Mouse (Mus musculus) limb, embryonic 14.5 days (tissue): ENCODE measurements around the gene Flcn. TPM values are rescaled to one million over a fixed set of nuclear protein-coding genes. Genes with fewer than 3 reads are reported as not detected.

Experiments used
- ATAC-seq: fragments of 200-750 bp; cut with Nextera tagmentation; 2 replicates; pipeline ENCODE4 v1.8.0; 2017; ENCODE audit warnings: low read depth, moderate number of reproducible peaks, moderate TSS enrichment; ENCODE audit not compliant: low FRiP score
- DNase-seq: peaks from one replicate; pipeline ENCODE4 v3.0.0-alpha.2; 2015; ENCODE audit warnings: low spot score
- H3K27ac ChIP-seq: fragments of 300-500 bp; sonication (generic); replicated peaks from 2 replicates; pipeline ENCODE4 v1.5.1; 2014; ENCODE audit warnings: low read depth, mild to moderate bottlenecking, low read length, moderate library complexity, mixed read lengths
- H3K27me3 ChIP-seq: fragments of 300-500 bp; sonication (generic); 2 replicates; pipeline ENCODE4 v1.6.1; 2014; ENCODE audit warnings: low read length, mixed read lengths; ENCODE audit not compliant: control insufficient read depth, insufficient read depth
- H3K36me3 ChIP-seq: fragments of 300-500 bp; sonication (generic); 2 replicates; pipeline ENCODE4 v1.6.1; 2014; ENCODE audit warnings: mild to moderate bottlenecking, low read length, moderate library complexity, mixed read lengths; ENCODE audit not compliant: control insufficient read depth, insufficient read depth
- H3K4me1 ChIP-seq: fragments of 300-500 bp; sonication (generic); 2 replicates; pipeline ENCODE4 v1.6.1; 2014; ENCODE audit warnings: antibody characterized with exemption, low read length, mixed read lengths; ENCODE audit not compliant: control insufficient read depth, insufficient read depth
- H3K4me2 ChIP-seq: fragments of 300-500 bp; sonication (generic); replicated peaks from 2 replicates; pipeline ENCODE4 v1.6.1; 2014; ENCODE audit warnings: low read depth, mild to moderate bottlenecking, low read length, moderate library complexity; ENCODE audit not compliant: severe bottlenecking
- H3K4me3 ChIP-seq: fragments of 300-500 bp; sonication (generic); replicated peaks from 2 replicates; pipeline ENCODE4 v1.5.1; 2014; ENCODE audit warnings: low read length
- H3K9ac ChIP-seq: fragments of 300-500 bp; sonication (generic); 2 replicates; pipeline ENCODE4 v1.6.1; 2014; ENCODE audit warnings: mild to moderate bottlenecking, low read depth, low read length, moderate library complexity; ENCODE audit not compliant: severe bottlenecking
- H3K9me3 ChIP-seq: fragments of 300-500 bp; sonication (generic); 2 replicates; pipeline ENCODE4 v1.6.1; 2016; ENCODE audit warnings: low read length; ENCODE audit not compliant: control insufficient read depth
- POLR2A ChIP-seq: fragments of 200-500 bp; IDR thresholded peaks from 2 replicates; pipeline ENCODE4 v1.8.0; 2012; ENCODE audit warnings: inconsistent platforms, mild to moderate bottlenecking, moderate library complexity, borderline replicate concordance; ENCODE audit not compliant: insufficient read depth, insufficient read length; ENCODE audit errors: extremely low read depth
- WGBS: fragments of 180-500 bp; shearing (Covaris S2); extraction: QIAGEN DNeasy Blood & Tissue Kit; methylation state at CpG from one replicate; pipeline ENCODE4 v1.1.7; 2014; 5-methylcytosine and 5-hydroxymethylcytosine counted together
- polyA plus RNA-seq, 2 experiments: library from polyadenylated mRNA; depleted of rRNA in 1 of 2; stranded (reverse) in 1 of 2; unstranded in 1 of 2; fragments of >200 nt; fragmentation: Nextera tagmentation in 1 of 2; extraction: Ambion mirVana in 1 of 2; gene quantifications; 2 replicates each; pipeline versions ENCODE4 v1.2.1 to v1.2.3; 2012 to 2014

The Flcn gene
- polyA plus RNA-seq, 2 experiments = 27.6 to 51.1 TPM

GRCm38 (mm10) chr11:59758191-59758985, 51.4 kb downstream of the Flcn start:
- Histone ChIP-seq H3K9ac (no peak overlapping the region), H3K27me3 (no peaks in the 10 kb centered on the region), H3K4me1 (no peaks in the 10 kb centered on the region), H3K4me3 (no peak overlapping the region), H3K4me2 (no peak overlapping the region), H3K27ac (no peak overlapping the region), H3K9me3 (no peaks in the 10 kb centered on the region), H3K36me3 (peaks cover 96% of the 10 kb centered on the region)
- no peak for DNase-seq
- WGBS = 89% methylated on average over 9 of the region's 9 CpGs
- no peak for ATAC-seq
- no peak for TF ChIP-seq POLR2A

GRCm38 (mm10) chr11:59756351-59756750, 53.5 kb downstream of the Flcn start:
- Histone ChIP-seq H3K4me3 (no peak overlapping the region), H3K27ac (no peak overlapping the region), H3K4me2 (no peak overlapping the region), H3K4me1 (no peaks in the 10 kb centered on the region), H3K36me3 (peaks cover 96% of the 10 kb centered on the region), H3K27me3 (no peaks in the 10 kb centered on the region), H3K9me3 (no peaks in the 10 kb centered on the region), H3K9ac (no peak overlapping the region)
- DNase-seq = no peak
- 84% methylated on average over 4 of the region's 4 CpGs for WGBS
- ATAC-seq = no peak
- no peak for TF ChIP-seq POLR2A

GRCm38 (mm10) chr11:59754504-59754903, 55.3 kb downstream of the Flcn start:
- Histone ChIP-seq H3K9me3 (no peaks in the 10 kb centered on the region), H3K36me3 (peaks cover 95% of the 10 kb centered on the region), H3K9ac (no peak overlapping the region), H3K27ac (no peak overlapping the region), H3K27me3 (no peaks in the 10 kb centered on the region), H3K4me3 (no peak overlapping the region), H3K4me2 (no peak overlapping the region), H3K4me1 (no peaks in the 10 kb centered on the region)
- ATAC-seq = no peak
- WGBS = 93% methylated on average over 6 of the region's 6 CpGs
- no peak for TF ChIP-seq POLR2A
- DNase-seq = no peak

- H3K4me1 ChIP-seq = no peaks in the 10 kb centered on the region
- no peak overlapping the region for H3K27ac ChIP-seq
- H3K27me3 ChIP-seq = no peaks in the 10 kb centered on the region
- no peak for TF ChIP-seq POLR2A
- 96% methylated on average over 3 of the region's 3 CpGs for WGBS
- DNase-seq (no peak), ATAC-seq (no peak; the same call in 1 of the 2 replicates)
- H3K9me3 ChIP-seq = no peaks in the 10 kb centered on the region
- H3K9ac ChIP-seq = no peak overlapping the region
- H3K36me3 ChIP-seq = peaks cover 80% of the 10 kb centered on the region
- H3K4me2 ChIP-seq = no peak overlapping the region
- H3K4me3 ChIP-seq = no peak overlapping the region
Measured at GRCm38 (mm10) chr11:59749050-59749449, 60.8 kb downstream of the Flcn start.

- no peak for TF ChIP-seq POLR2A
- 82% methylated on average over 2 of the region's 2 CpGs for WGBS
- H3K36me3 ChIP-seq = peaks cover 81% of the 10 kb centered on the region
- ATAC-seq (no peak), DNase-seq (peak; percentile 40)
- H3K9ac ChIP-seq = no peak overlapping the region
- H3K4me1 ChIP-seq = no peaks in the 10 kb centered on the region
- no peaks in the 10 kb centered on the region for H3K9me3 ChIP-seq
- H3K4me3 ChIP-seq = no peak overlapping the region
- no peak overlapping the region for H3K4me2 ChIP-seq
- no peak overlapping the region for H3K27ac ChIP-seq
- no peaks in the 10 kb centered on the region for H3K27me3 ChIP-seq
Measured at GRCm38 (mm10) chr11:59746614-59747013, 63.2 kb downstream of the Flcn start.
